ENCODE assay signal across 8 mouse cellular contexts in the genomic region with DNA sequence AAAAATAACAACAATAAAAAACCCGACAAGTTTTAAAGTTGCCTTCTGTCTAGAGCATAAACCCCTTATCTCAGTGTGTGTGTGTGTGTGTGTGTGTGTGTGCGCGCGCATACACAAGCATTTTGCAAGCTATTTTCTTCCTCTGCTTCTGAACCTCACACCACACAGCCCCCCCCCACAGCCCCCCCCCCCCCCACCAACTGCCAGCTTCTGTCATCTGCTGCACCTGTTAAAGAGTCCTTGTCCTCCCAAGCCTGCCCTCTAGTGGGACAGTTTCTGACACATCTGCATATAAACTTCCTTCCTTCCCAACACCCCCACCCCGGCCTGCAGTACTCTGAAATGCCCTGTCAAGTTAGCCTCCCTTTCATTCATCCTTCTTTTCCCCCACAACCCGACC. TPM values are rescaled to one million over a fixed set of nuclear protein-coding genes. Genes with fewer than 3 reads are reported as not detected.
DNase-seq lines count a peak whose midpoint lies in the region; ATAC-seq lines count a peak whose summit lies in the region.
"Had no signal": no experiment of that assay in that cellular context is flagged by ENCODE, and none has a peak within 500 bp of the region (broad histone marks: within the 10 kb centered on the region; RNA-seq: fewer than 3 reads in every experiment).

No protein-coding gene starts in this region.

- no peak overlapping the region for H3K27ac ChIP-seq in midbrain, embryonic 14.5 days (replicated peaks; ENCODE audit: low read depth, low read length)
- H3K27ac ChIP-seq in midbrain, embryonic 11.5 days (ENCODE audit: low read depth, low read length): no peak overlapping the region
- 0 out of 2 replicates have a peak overlapping the region, but pooled peaks have one; percentile 5 for H3K27ac ChIP-seq in heart, embryonic 10.5 days
- H3K27ac ChIP-seq: embryonic facial prominence, embryonic 15.5 days had no signal

- no peaks in the 10 kb centered on the region for H3K27me3 ChIP-seq in midbrain, embryonic 14.5 days (ENCODE audit: control insufficient read depth, insufficient read depth, low read length)
- no peaks in the 10 kb centered on the region; the same call in 1 of the 2 replicates for H3K27me3 ChIP-seq in midbrain, embryonic 11.5 days (ENCODE audit: control insufficient read depth, insufficient read depth, low read length)
- H3K27me3 ChIP-seq in heart, embryonic 10.5 days (ENCODE audit: insufficient read depth, poor library complexity, severe bottlenecking): no peaks in the 10 kb centered on the region
- H3K27me3 ChIP-seq: embryonic facial prominence, embryonic 15.5 days had no signal

- peak; percentile 50 for DNase-seq in midbrain, embryonic 14.5 days
- no peak for DNase-seq in midbrain, embryonic 11.5 days (ENCODE audit: low spot score, missing footprints)
- peak; percentile 76 for DNase-seq in T-cell, adult 2 months (ENCODE audit: low spot score)
- DNase-seq in heart, embryonic 10.5 days (ENCODE audit: low spot score): no peak
- DNase-seq in kidney, postnatal 4 days: peak; percentile 71 to 80
- peak; percentile 36 to 75 for DNase-seq in natural killer cell, adult 2 months (ENCODE audit: low spot score in 2 of 2)
- DNase-seq in urinary bladder, postnatal 10 days (ENCODE audit: low spot score): no peak

- no peak for ATAC-seq in midbrain, embryonic 14.5 days (ENCODE audit: low FRiP score, low TSS enrichment)
- ATAC-seq in midbrain, embryonic 11.5 days (ENCODE audit: low FRiP score): no peak

- no peak overlapping the region for H3K4me2 ChIP-seq in midbrain, embryonic 14.5 days (ENCODE audit: low read length)
- no peak overlapping the region for H3K4me2 ChIP-seq in midbrain, embryonic 11.5 days
- H3K4me2 ChIP-seq: embryonic facial prominence, embryonic 15.5 days had no signal

- H3K4me3 ChIP-seq in midbrain, embryonic 14.5 days (replicated peaks; ENCODE audit: low read depth, low read length): no peak overlapping the region
- H3K4me3 ChIP-seq in midbrain, embryonic 11.5 days (ENCODE audit: low read depth, low read length): no peak overlapping the region
- H3K4me3 ChIP-seq in heart, embryonic 10.5 days: no peak overlapping the region
- H3K4me3 ChIP-seq: embryonic facial prominence, embryonic 15.5 days had no signal

- WGBS in midbrain, embryonic 14.5 days: 70% methylated on average over 6 of the region's 6 CpGs
- WGBS in midbrain, embryonic 11.5 days: 65% methylated on average over 6 of the region's 6 CpGs
- 69% methylated on average over 6 of the region's 6 CpGs for WGBS in heart, embryonic 10.5 days

- H3K36me3 ChIP-seq in midbrain, embryonic 14.5 days (ENCODE audit: control insufficient read depth, insufficient read depth, low read length): no peaks in the 10 kb centered on the region
- no peaks in the 10 kb centered on the region for H3K36me3 ChIP-seq in midbrain, embryonic 11.5 days (ENCODE audit: control insufficient read depth, insufficient read depth, low read length)
- no peaks in the 10 kb centered on the region for H3K36me3 ChIP-seq in heart, embryonic 10.5 days

- H3K4me1 ChIP-seq in midbrain, embryonic 14.5 days (ENCODE audit: control insufficient read depth, insufficient read depth, low read length): no peaks in the 10 kb centered on the region
- H3K4me1 ChIP-seq in midbrain, embryonic 11.5 days (ENCODE audit: control insufficient read depth, insufficient read depth, low read length): peaks cover 8% of the 10 kb centered on the region; the same call in 1 of the 2 replicates
- H3K4me1 ChIP-seq in heart, embryonic 10.5 days: peaks cover 28% of the 10 kb centered on the region
- H3K4me1 ChIP-seq: embryonic facial prominence, embryonic 15.5 days had no signal

- no peak overlapping the region for H3K9ac ChIP-seq in midbrain, embryonic 14.5 days (replicated peaks; ENCODE audit: low read length)
- no peak overlapping the region for H3K9ac ChIP-seq in midbrain, embryonic 11.5 days (ENCODE audit: low read length)
- H3K9ac ChIP-seq: embryonic facial prominence, embryonic 15.5 days had no signal

- H3K9me3 ChIP-seq in midbrain, embryonic 14.5 days (ENCODE audit: control insufficient read depth, low read length): no peaks in the 10 kb centered on the region
- no peaks in the 10 kb centered on the region for H3K9me3 ChIP-seq in midbrain, embryonic 11.5 days (ENCODE audit: control insufficient read depth, low read length)
- H3K9me3 ChIP-seq in heart, embryonic 10.5 days: no peaks in the 10 kb centered on the region
- H3K9me3 ChIP-seq: embryonic facial prominence, embryonic 15.5 days had no signal

RNA-seq across cellular contexts. Expression of a gene that starts 4.5 kb away (rescaled TPM):
- polyA plus RNA-seq in midbrain, embryonic 14.5 days (2014; fragmentation: Nextera tagmentation; extraction: Ambion mirVana): 448 and 461 TPM in 2 replicates
- 506 and 513 TPM in 2 replicates for polyA plus RNA-seq in midbrain, embryonic 11.5 days (2014; fragmentation: Nextera tagmentation; extraction: Ambion mirVana)
- polyA plus RNA-seq in heart, embryonic 10.5 days (2016; fragmentation: Nextera tagmentation; extraction: Ambion mirVana): 365 and 409 TPM in 2 replicates

Comparison
In these comparisons a context has a peak if more than half of its experiments do, and no peak if none do; other contexts are left out.
1. DNase-seq: peak in midbrain, embryonic 14.5 days (single experiment), T-cell, adult 2 months (single experiment), kidney, postnatal 4 days (2 of 2) and natural killer cell, adult 2 months (2 of 2); none in midbrain, embryonic 11.5 days (single experiment), heart, embryonic 10.5 days (single experiment) and urinary bladder, postnatal 10 days (single experiment).